Comparison of ENCODE assay signal across 27 mouse cellular contexts in the genomic region with DNA sequence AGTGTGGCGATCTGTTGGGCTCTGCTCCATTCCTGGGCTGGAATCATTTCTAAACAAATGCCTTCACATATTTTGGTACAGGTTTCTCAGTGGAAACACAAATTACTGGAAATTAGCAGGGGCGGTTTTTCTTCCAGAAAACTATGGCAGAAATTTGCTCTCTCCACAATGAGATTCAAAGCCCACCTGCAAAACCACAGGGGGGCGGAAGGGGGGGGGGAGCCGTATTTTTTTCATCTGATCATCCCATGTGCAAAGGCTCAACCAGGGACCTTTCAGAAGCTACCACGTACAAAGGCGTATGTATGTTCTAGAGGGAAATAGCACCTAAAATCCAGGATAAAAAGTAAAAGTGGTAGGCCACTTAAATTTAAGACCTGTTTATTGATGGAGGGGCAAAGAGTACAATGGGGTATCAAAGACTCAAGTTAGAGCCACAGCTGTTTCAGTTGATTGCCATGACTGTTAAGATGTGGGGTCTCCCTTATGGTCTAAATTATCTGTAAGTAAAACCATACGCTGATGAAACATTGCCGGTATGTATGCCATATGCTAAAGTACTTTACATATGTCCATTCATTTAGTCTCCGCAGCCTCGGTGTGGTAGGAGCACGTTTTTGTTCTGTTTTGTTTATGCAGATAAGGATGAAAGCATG.
A peak's percentile ranks its signal among the peaks of the same experiment; 100 is the strongest.
DNase-seq lines count a peak whose midpoint lies in the region; ATAC-seq and TF ChIP-seq lines count a peak whose summit lies in the region.
"Had no signal": no experiment of that assay in that cellular context is flagged by ENCODE, and none has a peak within 500 bp of the region (broad histone marks: within the 10 kb centered on the region; RNA-seq: fewer than 3 reads in every experiment).

No protein-coding gene starts in this region.

- H3K27ac ChIP-seq in embryonic facial prominence, embryonic 11.5 days (replicated peaks; ENCODE audit: low read depth, low read length), result no peak overlapping the region
- no peak overlapping the region for H3K27ac ChIP-seq in limb, embryonic 14.5 days (replicated peaks; ENCODE audit: low read depth, low read length)
- H3K27ac ChIP-seq in intestine, embryonic 16.5 days (ENCODE audit: low read length), result no peak overlapping the region
- H3K27ac ChIP-seq: hindbrain, embryonic 12.5 days; hindbrain, postnatal 0 days; liver, embryonic 14.5 days; macrophage; midbrain, embryonic 15.5 days had no signal

- H3K36me3 ChIP-seq in embryonic facial prominence, embryonic 11.5 days (replicated peaks; ENCODE audit: control insufficient read depth, insufficient read depth, low read depth, low read length), result no peaks in the 10 kb centered on the region
- no peaks in the 10 kb centered on the region for H3K36me3 ChIP-seq in limb, embryonic 14.5 days (ENCODE audit: control insufficient read depth, insufficient read depth, low read length)
- H3K36me3 ChIP-seq in intestine, embryonic 16.5 days (ENCODE audit: control insufficient read depth, insufficient read depth, low read length), result no peaks in the 10 kb centered on the region
- H3K36me3 ChIP-seq: hindbrain, embryonic 12.5 days; midbrain, embryonic 15.5 days had no signal

- H3K4me3 ChIP-seq in embryonic facial prominence, embryonic 11.5 days (ENCODE audit: low read depth, low read length), result no peak overlapping the region
- H3K4me3 ChIP-seq in limb, embryonic 14.5 days (replicated peaks; ENCODE audit: low read length), result no peak overlapping the region
- H3K4me3 ChIP-seq in intestine, embryonic 16.5 days (ENCODE audit: low read length), result no peak overlapping the region
- H3K4me3 ChIP-seq: hindbrain, embryonic 12.5 days; midbrain, embryonic 15.5 days had no signal

- ATAC-seq in embryonic facial prominence, embryonic 11.5 days (replicated peaks; ENCODE audit: insufficient number of reproducible peaks, low FRiP score, low TSS enrichment, low read depth), result no peak
- peak; percentile 29; the same call in 1 of the 2 replicates for ATAC-seq in limb, embryonic 14.5 days (ENCODE audit: low FRiP score, low read depth)
- ATAC-seq in intestine, embryonic 16.5 days, result no peak
- ATAC-seq: forebrain, embryonic 16.5 days; hindbrain, postnatal 0 days; intestine, postnatal 0 days; midbrain, embryonic 15.5 days; Patski had no signal

- peak; percentile 51 for DNase-seq in embryo, embryonic 10.5 days (ENCODE audit: low spot score)
- DNase-seq in embryonic facial prominence, embryonic 11.5 days (ENCODE audit: low spot score), result peak; percentile 87
- DNase-seq in hindlimb bud, embryonic 11.5 days (ENCODE audit: extremely low spot score, low read depth, low spot score), result peak; percentile 74
- DNase-seq in limb, embryonic 14.5 days (ENCODE audit: low spot score), result peak; percentile 62
- DNase-seq in frontal cortex, postnatal 10 days (ENCODE audit: low spot score in 2 of 2), result no peak
- DNase-seq in kidney, adult 8-10 months, result no peak
- DNase-seq: adrenal gland, postnatal 10 days; cerebellum, adult 9-11 months; gastrocnemius, postnatal 14 days; heart, postnatal 36 days; kidney, postnatal 14 days; liver; lung, adult 2 months; lung, postnatal 10 days; right cerebral cortex, postnatal 25 days; spleen, adult 18-20 months; thymus, postnatal 36 days had no signal

- no peak overlapping the region for H3K9ac ChIP-seq in embryonic facial prominence, embryonic 11.5 days (replicated peaks; ENCODE audit: low read length)
- no peak overlapping the region for H3K9ac ChIP-seq in limb, embryonic 14.5 days (ENCODE audit: low read depth, low read length, severe bottlenecking)
- H3K9ac ChIP-seq in intestine, embryonic 16.5 days (ENCODE audit: low read depth, low read length), result no peak overlapping the region
- H3K9ac ChIP-seq: hindbrain, embryonic 12.5 days; liver, embryonic 14.5 days; midbrain, embryonic 15.5 days had no signal

- no peaks in the 10 kb centered on the region for H3K4me1 ChIP-seq in embryonic facial prominence, embryonic 11.5 days (ENCODE audit: control insufficient read depth, insufficient read depth, low read length)
- H3K4me1 ChIP-seq in limb, embryonic 14.5 days (ENCODE audit: control insufficient read depth, insufficient read depth, low read length), result peaks cover 31% of the 10 kb centered on the region
- H3K4me1 ChIP-seq in intestine, embryonic 16.5 days (ENCODE audit: control insufficient read depth, insufficient read depth, low read length), result no peaks in the 10 kb centered on the region

- no peak overlapping the region for H3K4me2 ChIP-seq in embryonic facial prominence, embryonic 11.5 days (ENCODE audit: low read depth, low read length)
- H3K4me2 ChIP-seq in limb, embryonic 14.5 days (replicated peaks; ENCODE audit: low read depth, low read length, severe bottlenecking), result no peak overlapping the region
- no peak overlapping the region for H3K4me2 ChIP-seq in intestine, embryonic 16.5 days (ENCODE audit: low read depth, low read length)
- H3K4me2 ChIP-seq: heart, embryonic 11.5 days; hindbrain, embryonic 12.5 days; midbrain, embryonic 15.5 days had no signal

- TF ChIP-seq POLR2A in limb, embryonic 14.5 days (IDR thresholded peaks at IDR 0.05; ENCODE audit: borderline replicate concordance, extremely low read depth, insufficient read depth, insufficient read length), result no peak

- 41% methylated on average over 11 of the region's 11 CpGs for WGBS in embryonic facial prominence, embryonic 11.5 days
- WGBS in limb, embryonic 14.5 days, result 21% methylated on average over 11 of the region's 11 CpGs
- WGBS in intestine, embryonic 16.5 days, result 77% methylated on average over 11 of the region's 11 CpGs

- H3K27me3 ChIP-seq in embryonic facial prominence, embryonic 11.5 days (ENCODE audit: control insufficient read depth, insufficient read depth, low read length), result no peaks in the 10 kb centered on the region
- H3K27me3 ChIP-seq in limb, embryonic 14.5 days (ENCODE audit: control insufficient read depth, insufficient read depth, low read length), result no peaks in the 10 kb centered on the region
- H3K27me3 ChIP-seq in intestine, embryonic 16.5 days (replicated peaks; ENCODE audit: control insufficient read depth, insufficient read depth, low read length), result no peaks in the 10 kb centered on the region
- H3K27me3 ChIP-seq: hindbrain, embryonic 12.5 days; midbrain, embryonic 15.5 days; Patski had no signal

- no peaks in the 10 kb centered on the region for H3K9me3 ChIP-seq in embryonic facial prominence, embryonic 11.5 days (replicated peaks; ENCODE audit: control insufficient read depth, low read length)
- no peaks in the 10 kb centered on the region for H3K9me3 ChIP-seq in limb, embryonic 14.5 days (ENCODE audit: control insufficient read depth, low read length)
- H3K9me3 ChIP-seq in intestine, embryonic 16.5 days (ENCODE audit: control insufficient read depth, low read length), result no peaks in the 10 kb centered on the region
- H3K9me3 ChIP-seq: hindbrain, embryonic 12.5 days; midbrain, embryonic 15.5 days had no signal

Comparison
In these comparisons a context has a peak if more than half of its experiments do, and no peak if none do; other contexts are left out.
1. DNase-seq: peak in embryo, embryonic 10.5 days (single experiment), embryonic facial prominence, embryonic 11.5 days (single experiment), hindlimb bud, embryonic 11.5 days (single experiment) and limb, embryonic 14.5 days (single experiment); none in frontal cortex, postnatal 10 days (0 of 2) and kidney, adult 8-10 months (0 of 2).